Mouse (Mus musculus): ENCODE measurements around the gene Ciao2b. TPM values are rescaled to one million over a fixed set of nuclear protein-coding genes. Genes with fewer than 3 reads are reported as not detected.

Ciao2b gene
- total RNA-seq, 1 experiment, result 81.9 TPM

DNA sequence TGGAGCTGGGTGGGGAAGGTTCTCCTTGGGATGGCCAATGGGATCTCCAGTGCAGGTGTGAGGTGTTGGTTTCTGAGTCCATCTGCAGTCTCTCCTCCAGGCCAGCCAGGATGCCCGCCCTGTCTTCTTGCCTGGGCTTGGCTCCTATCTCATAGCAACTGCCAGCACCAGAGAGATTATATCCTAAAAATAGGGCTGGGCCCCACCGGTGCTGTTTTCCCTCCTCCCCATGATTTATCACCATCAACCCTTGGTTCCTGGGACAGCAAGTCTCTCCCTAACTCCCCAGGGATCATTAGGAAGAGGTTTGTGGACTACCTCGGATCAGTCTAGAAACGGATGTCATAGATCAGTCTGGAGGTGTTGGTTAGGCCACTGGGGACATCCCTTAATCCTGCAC is 28.6 kb downstream of the Ciao2b start:
- H3K9me3 ChIP-seq (ENCODE audit: control insufficient read depth, insufficient read depth, low read depth, low read length), result no peaks in the 10 kb centered on the region
- DNase-seq (ENCODE audit: low read depth, low spot score), result no peak
- in situ Hi-C loops (cut with MboI; ENCODE audit: low sequenced_read_pairs in 2 of 2, unreplicated experiment in 2 of 2), result no loop called here
- H3K4me3 ChIP-seq (ENCODE audit: insufficient read depth in 1 of 2, low read depth in 1 of 2, low read length in 2 of 2, poor library complexity in 1 of 2, severe bottlenecking in 1 of 2), result no peak overlapping the region
- H3K9ac ChIP-seq (ENCODE audit: insufficient read depth, low read depth, low read length, poor library complexity, severe bottlenecking), result no peak overlapping the region
- H3K27ac ChIP-seq (ENCODE audit: insufficient read depth, low read depth, low read length, poor library complexity, severe bottlenecking), result no peak overlapping the region
- no peaks in the 10 kb centered on the region for H3K36me3 ChIP-seq (ENCODE audit: control insufficient read depth, insufficient read depth, low read length, poor library complexity, severe bottlenecking)
- no peaks in the 10 kb centered on the region for H3K4me1 ChIP-seq (ENCODE audit: control insufficient read depth in 2 of 2, insufficient read depth in 2 of 2, low read length in 2 of 2, poor library complexity in 1 of 2)
- TF ChIP-seq ZNF384 (IDR thresholded peaks at IDR 0.05; ENCODE audit: low read depth, low read length) (no peak), HCFC1 (IDR thresholded peaks at IDR 0.05; ENCODE audit: borderline replicate concordance, insufficient read depth, low read length) (no peak), MAFK (IDR thresholded peaks at IDR 0.05; ENCODE audit: insufficient read depth, low read depth, low read length) (no peak), ZC3H11A (IDR thresholded peaks at IDR 0.05; ENCODE audit: borderline replicate concordance, low read depth, low read length) (no peak), CHD2 (IDR thresholded peaks at IDR 0.05; ENCODE audit: low read depth, low read length) (no peak)

DNA sequence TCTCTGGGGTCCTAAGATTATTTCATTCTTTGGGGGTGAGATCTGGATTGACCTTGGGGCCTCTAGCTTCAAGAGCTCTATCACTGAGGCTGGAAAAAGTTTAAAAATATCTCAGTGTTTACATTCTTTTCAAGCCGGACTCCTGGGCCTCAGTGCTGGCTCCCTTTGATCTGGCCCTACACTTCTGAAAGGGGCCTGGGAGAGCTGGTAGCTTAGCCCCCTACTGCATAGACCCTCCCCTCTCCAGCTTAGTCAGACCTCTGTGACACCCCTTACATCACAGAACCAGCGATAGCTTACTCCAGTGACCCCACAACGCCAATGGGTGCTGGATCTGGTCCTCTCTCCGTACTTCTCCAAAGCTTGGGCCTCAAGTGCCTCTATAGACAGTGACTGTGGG is 30.2 kb downstream of the Ciao2b start:
- TF ChIP-seq CHD2 (IDR thresholded peaks at IDR 0.05; ENCODE audit: low read depth, low read length), result no peak
- no peak for TF ChIP-seq MAFK (IDR thresholded peaks at IDR 0.05; ENCODE audit: insufficient read depth, low read depth, low read length)
- no peak for TF ChIP-seq ZC3H11A (IDR thresholded peaks at IDR 0.05; ENCODE audit: borderline replicate concordance, low read depth, low read length)
- Histone ChIP-seq H3K9ac (ENCODE audit: insufficient read depth, low read depth, low read length, poor library complexity, severe bottlenecking) (no peak overlapping the region), H3K36me3 (ENCODE audit: control insufficient read depth, insufficient read depth, low read length, poor library complexity, severe bottlenecking) (no peaks in the 10 kb centered on the region), H3K4me1 (ENCODE audit: control insufficient read depth in 2 of 2, insufficient read depth in 2 of 2, low read length in 2 of 2, poor library complexity in 1 of 2) (no peaks in the 10 kb centered on the region), H3K27ac (ENCODE audit: insufficient read depth, low read depth, low read length, poor library complexity, severe bottlenecking) (no peak overlapping the region), H3K9me3 (ENCODE audit: control insufficient read depth, insufficient read depth, low read depth, low read length) (no peaks in the 10 kb centered on the region), H3K4me3 (ENCODE audit: insufficient read depth in 1 of 2, low read depth in 1 of 2, low read length in 2 of 2, poor library complexity in 1 of 2, severe bottlenecking in 1 of 2) (no peak overlapping the region)
- in situ Hi-C loops (cut with MboI; ENCODE audit: low sequenced_read_pairs in 2 of 2, unreplicated experiment in 2 of 2), result no loop called here
- DNase-seq (ENCODE audit: low read depth, low spot score), result no peak

DNA sequence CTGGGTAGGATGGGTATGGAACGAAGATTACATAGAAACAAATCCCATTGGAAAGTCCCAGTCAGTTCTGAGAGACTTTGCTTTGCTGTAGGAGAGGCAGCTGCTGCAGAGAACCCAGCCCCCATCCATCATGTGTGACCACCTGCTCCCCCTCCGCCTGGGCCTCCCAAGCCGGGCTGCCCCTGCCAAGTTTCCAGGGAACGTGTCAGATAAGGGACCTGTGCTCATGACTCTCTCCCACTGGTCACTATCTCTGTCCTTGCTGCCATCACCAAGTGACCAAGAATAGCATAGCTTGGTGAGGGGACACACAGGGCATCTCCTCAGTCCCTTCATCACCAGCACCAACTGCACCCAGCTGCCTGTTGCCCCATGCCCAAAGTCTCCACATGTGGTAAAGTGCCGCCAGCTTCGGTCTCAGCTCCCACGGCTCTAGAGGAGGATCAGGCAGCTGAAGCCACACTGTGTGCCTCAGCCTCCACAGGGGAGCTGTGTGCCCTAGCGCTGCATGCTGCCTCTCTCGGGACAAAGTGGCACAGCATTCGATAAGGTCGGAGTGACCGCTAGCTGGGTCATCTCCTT is 31.5 kb downstream of the Ciao2b start:
- in situ Hi-C loops (cut with MboI; ENCODE audit: low sequenced_read_pairs in 2 of 2, unreplicated experiment in 2 of 2), result no loop called here
- Histone ChIP-seq H3K9ac (ENCODE audit: insufficient read depth, low read depth, low read length, poor library complexity, severe bottlenecking) (no peak overlapping the region), H3K4me3 (ENCODE audit: insufficient read depth in 1 of 2, low read depth in 1 of 2, low read length in 2 of 2, poor library complexity in 1 of 2, severe bottlenecking in 1 of 2) (no peak overlapping the region), H3K27ac (ENCODE audit: insufficient read depth, low read depth, low read length, poor library complexity, severe bottlenecking) (no peak overlapping the region), H3K4me1 (ENCODE audit: control insufficient read depth in 2 of 2, insufficient read depth in 2 of 2, low read length in 2 of 2, poor library complexity in 1 of 2) (no peaks in the 10 kb centered on the region), H3K36me3 (ENCODE audit: control insufficient read depth, insufficient read depth, low read length, poor library complexity, severe bottlenecking) (no peaks in the 10 kb centered on the region), H3K9me3 (ENCODE audit: control insufficient read depth, insufficient read depth, low read depth, low read length) (no peaks in the 10 kb centered on the region)
- no peak for DNase-seq (ENCODE audit: low read depth, low spot score)
- TF ChIP-seq HCFC1 (IDR thresholded peaks at IDR 0.05; ENCODE audit: borderline replicate concordance, insufficient read depth, low read length) (no peak), MAFK (IDR thresholded peaks at IDR 0.05; ENCODE audit: insufficient read depth, low read depth, low read length) (no peak), ZC3H11A (IDR thresholded peaks at IDR 0.05; ENCODE audit: borderline replicate concordance, low read depth, low read length) (no peak), ZNF384 (IDR thresholded peaks at IDR 0.05; ENCODE audit: low read depth, low read length) (no peak), CHD2 (IDR thresholded peaks at IDR 0.05; ENCODE audit: low read depth, low read length) (no peak)

DNA sequence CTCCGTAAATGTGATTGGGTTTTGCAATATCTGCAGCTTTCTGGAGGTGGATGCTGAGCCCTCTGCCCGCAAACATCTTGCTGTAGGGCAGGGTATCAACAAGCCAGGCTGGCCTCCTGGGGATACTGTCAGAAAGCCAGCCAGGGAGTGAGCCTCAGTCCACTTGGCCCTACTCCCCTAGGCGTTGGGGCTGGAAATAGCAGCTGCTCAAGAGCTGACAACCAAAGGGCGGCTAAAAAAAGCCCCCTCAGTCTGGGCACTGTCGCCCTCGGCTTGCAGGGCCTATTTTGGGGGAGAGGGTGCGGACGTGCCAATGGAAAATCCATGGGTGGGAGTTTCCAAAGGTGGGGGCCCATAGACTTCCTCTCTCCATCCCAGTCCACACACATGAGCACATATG is 32.5 kb downstream of the Ciao2b start:
- Histone ChIP-seq H3K27ac (ENCODE audit: insufficient read depth, low read depth, low read length, poor library complexity, severe bottlenecking) (no peak overlapping the region), H3K4me1 (ENCODE audit: control insufficient read depth in 2 of 2, insufficient read depth in 2 of 2, low read length in 2 of 2, poor library complexity in 1 of 2) (no peaks in the 10 kb centered on the region), H3K4me3 (ENCODE audit: insufficient read depth in 1 of 2, low read depth in 1 of 2, low read length in 2 of 2, poor library complexity in 1 of 2, severe bottlenecking in 1 of 2) (no peak overlapping the region), H3K9me3 (ENCODE audit: control insufficient read depth, insufficient read depth, low read depth, low read length) (no peaks in the 10 kb centered on the region), H3K36me3 (ENCODE audit: control insufficient read depth, insufficient read depth, low read length, poor library complexity, severe bottlenecking) (no peaks in the 10 kb centered on the region), H3K9ac (ENCODE audit: insufficient read depth, low read depth, low read length, poor library complexity, severe bottlenecking) (no peak overlapping the region)
- TF ChIP-seq ZC3H11A (IDR thresholded peaks at IDR 0.05; ENCODE audit: borderline replicate concordance, low read depth, low read length) (no peak), ZNF384 (IDR thresholded peaks at IDR 0.05; ENCODE audit: low read depth, low read length) (no peak), HCFC1 (IDR thresholded peaks at IDR 0.05; ENCODE audit: borderline replicate concordance, insufficient read depth, low read length) (no peak), CHD2 (IDR thresholded peaks at IDR 0.05; ENCODE audit: low read depth, low read length) (no peak), MAFK (IDR thresholded peaks at IDR 0.05; ENCODE audit: insufficient read depth, low read depth, low read length) (no peak)
- in situ Hi-C loops (cut with MboI; ENCODE audit: low sequenced_read_pairs in 2 of 2, unreplicated experiment in 2 of 2), result no loop called here
- no peak for DNase-seq (ENCODE audit: low read depth, low spot score)

DNA sequence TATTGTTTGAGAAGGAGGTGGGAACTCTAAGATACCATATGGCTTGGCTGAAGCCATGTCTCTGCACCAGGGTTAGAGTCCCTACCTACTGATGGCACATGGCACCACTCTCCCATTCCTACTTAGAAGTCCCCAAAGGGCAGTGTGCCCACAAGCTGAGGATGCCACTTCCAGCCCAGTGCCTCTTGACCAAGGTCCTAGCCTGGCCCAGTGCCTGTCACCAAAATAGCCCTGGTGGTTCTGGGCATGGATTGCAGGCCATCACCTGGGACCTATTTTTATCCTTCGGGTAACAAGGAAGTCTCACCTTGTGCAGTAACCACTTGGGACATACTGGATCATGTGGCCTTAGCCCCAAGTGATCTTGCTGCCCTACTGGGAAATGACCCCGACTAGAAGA is 33.8 kb downstream of the Ciao2b start:
- 0 out of 4 replicates have a peak, but pooled peaks cover 0 to under 1% of the 10 kb centered on the region in 2 experiments for H3K4me1 ChIP-seq (ENCODE audit: control insufficient read depth in 2 of 2, insufficient read depth in 2 of 2, low read length in 2 of 2, poor library complexity in 1 of 2)
- H3K9me3 ChIP-seq (ENCODE audit: control insufficient read depth, insufficient read depth, low read depth, low read length), result no peaks in the 10 kb centered on the region
- DNase-seq (ENCODE audit: low read depth, low spot score), result no peak
- TF ChIP-seq CHD2 (IDR thresholded peaks at IDR 0.05; ENCODE audit: low read depth, low read length) (no peak), MAFK (IDR thresholded peaks at IDR 0.05; ENCODE audit: insufficient read depth, low read depth, low read length) (no peak), ZC3H11A (IDR thresholded peaks at IDR 0.05; ENCODE audit: borderline replicate concordance, low read depth, low read length) (no peak), HCFC1 (IDR thresholded peaks at IDR 0.05; ENCODE audit: borderline replicate concordance, insufficient read depth, low read length) (no peak), ZNF384 (IDR thresholded peaks at IDR 0.05; ENCODE audit: low read depth, low read length) (no peak)
- H3K9ac ChIP-seq (ENCODE audit: insufficient read depth, low read depth, low read length, poor library complexity, severe bottlenecking), result no peak overlapping the region
- H3K36me3 ChIP-seq (ENCODE audit: control insufficient read depth, insufficient read depth, low read length, poor library complexity, severe bottlenecking), result no peaks in the 10 kb centered on the region
- in situ Hi-C loops (cut with MboI; ENCODE audit: low sequenced_read_pairs in 2 of 2, unreplicated experiment in 2 of 2), result no loop called here
- H3K27ac ChIP-seq (ENCODE audit: insufficient read depth, low read depth, low read length, poor library complexity, severe bottlenecking), result no peak overlapping the region
- no peak overlapping the region for H3K4me3 ChIP-seq (ENCODE audit: insufficient read depth in 1 of 2, low read depth in 1 of 2, low read length in 2 of 2, poor library complexity in 1 of 2, severe bottlenecking in 1 of 2)

Measured in ES-E14 (cell line).